Mouse (Mus musculus): ENCODE results near the gene Canx. TPM values are rescaled to one million over a fixed set of nuclear protein-coding genes. Genes with fewer than 3 reads are reported as not detected.
"Not testable (repeated sequence)": the region's sequence is repeated elsewhere in the genome, so short reads cannot be mapped to it uniquely, and the experiment has no call there.

Gene Canx
- polyA plus RNA-seq, 1 experiment from 2014 or later = 269 TPM

GRCm38 (mm10) chr11:50370969-50371368 lies 45.5 kb upstream of the Canx start:
- TF ChIP-seq CTCF (IDR thresholded peaks at IDR 0.05; ENCODE audit: low read depth) = no peak
- Histone ChIP-seq H3K9ac (peak overlapping the region; percentile 38), H3K4me3 (ENCODE audit: low read depth, low read length) (no peak overlapping the region), H3K9me3 (ENCODE audit: low read depth, low read length) (no peaks in the 10 kb centered on the region), H3K4me2 (peak overlapping the region; percentile 76), H3K27ac (ENCODE audit: low read depth) (peak overlapping the region; percentile 24; the same call in 1 of the 2 replicates), H3K36me3 (ENCODE audit: insufficient read depth) (no peaks in the 10 kb centered on the region), H3K4me1 (ENCODE audit: insufficient read depth) (no peaks in the 10 kb centered on the region; the same call in 1 of the 2 replicates), H3K27me3 (ENCODE audit: insufficient read depth, low read length) (no peaks in the 10 kb centered on the region)
- 52% methylated on average over 4 of the region's 4 CpGs for WGBS
- DNase-seq = peak; percentile 34
- ATAC-seq (ENCODE audit: insufficient read depth) = no peak

- Histone ChIP-seq H3K27me3 (ENCODE audit: insufficient read depth, low read length) (no peaks in the 10 kb centered on the region), H3K4me1 (ENCODE audit: insufficient read depth) (no peaks in the 10 kb centered on the region; the same call in 1 of the 2 replicates), H3K36me3 (ENCODE audit: insufficient read depth) (no peaks in the 10 kb centered on the region), H3K4me2 (no peak overlapping the region), H3K4me3 (ENCODE audit: low read depth, low read length) (no peak overlapping the region), H3K9me3 (ENCODE audit: low read depth, low read length) (no peaks in the 10 kb centered on the region), H3K27ac (ENCODE audit: low read depth) (no peak overlapping the region), H3K9ac (no peak overlapping the region)
- no peak for TF ChIP-seq CTCF (IDR thresholded peaks at IDR 0.05; ENCODE audit: low read depth)
- DNase-seq = no peak
- ATAC-seq (ENCODE audit: insufficient read depth) = no peak
- 77% methylated on average over 5 of the region's 5 CpGs for WGBS
These were observed 44.0 kb upstream of the Canx start for GRCm38 (mm10) chr11:50369360-50369911.

GRCm38 (mm10) chr11:50367531-50367930 lies 42.1 kb upstream of the Canx start:
- Histone ChIP-seq H3K9ac (no peak overlapping the region), H3K27me3 (ENCODE audit: insufficient read depth, low read length) (no peaks in the 10 kb centered on the region), H3K36me3 (ENCODE audit: insufficient read depth) (no peaks in the 10 kb centered on the region), H3K4me1 (ENCODE audit: insufficient read depth) (no peaks in the 10 kb centered on the region; the same call in 1 of the 2 replicates), H3K9me3 (ENCODE audit: low read depth, low read length) (no peaks in the 10 kb centered on the region), H3K4me3 (ENCODE audit: low read depth, low read length) (no peak overlapping the region), H3K4me2 (no peak overlapping the region), H3K27ac (ENCODE audit: low read depth) (no peak overlapping the region)
- TF ChIP-seq CTCF (IDR thresholded peaks at IDR 0.05; ENCODE audit: low read depth) = no peak
- ATAC-seq (ENCODE audit: insufficient read depth) (no peak), DNase-seq (no peak)
- 93% methylated on average over 9 of the region's 9 CpGs for WGBS

DNA sequence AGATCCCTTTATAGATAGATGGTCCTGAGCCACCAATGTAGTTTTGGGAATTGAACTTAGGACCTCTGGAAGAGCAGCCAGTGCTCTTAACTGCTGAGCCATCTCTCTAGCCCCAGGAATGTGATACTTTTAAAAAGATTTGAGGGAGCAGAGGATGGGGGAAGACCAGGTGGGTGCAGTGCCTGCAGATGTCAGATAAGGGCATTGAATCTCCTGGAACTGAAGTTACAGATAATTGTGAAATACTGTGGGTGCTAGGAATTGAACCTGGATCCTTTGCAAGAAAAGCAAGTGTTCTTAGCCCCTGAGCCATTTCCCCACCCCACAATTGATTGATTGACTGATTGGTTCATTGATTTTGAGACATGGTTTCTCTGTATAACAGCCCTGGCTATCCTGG lies 39.8 kb upstream of the Canx start:
- ATAC-seq (ENCODE audit: insufficient read depth) (no peak), DNase-seq (no peak)
- Histone ChIP-seq H3K27me3 (ENCODE audit: insufficient read depth, low read length) (no peaks in the 10 kb centered on the region), H3K9me3 (ENCODE audit: low read depth, low read length) (no peaks in the 10 kb centered on the region), H3K9ac (no peak overlapping the region), H3K4me3 (ENCODE audit: low read depth, low read length) (no peak overlapping the region), H3K4me2 (no peak overlapping the region), H3K36me3 (ENCODE audit: insufficient read depth) (no peaks in the 10 kb centered on the region), H3K27ac (ENCODE audit: low read depth) (no peak overlapping the region), H3K4me1 (ENCODE audit: insufficient read depth) (no peaks in the 10 kb centered on the region)
- no peak for TF ChIP-seq CTCF (IDR thresholded peaks at IDR 0.05; ENCODE audit: low read depth)

GRCm38 (mm10) chr11:50364548-50364947 lies 39.1 kb upstream of the Canx start:
- 7% methylated on average over 4 of the region's 4 CpGs for WGBS
- peak; percentile 93 for TF ChIP-seq CTCF (IDR thresholded peaks at IDR 0.05; ENCODE audit: low read depth)
- Histone ChIP-seq H3K4me1 (ENCODE audit: insufficient read depth) (no peaks in the 10 kb centered on the region), H3K27me3 (ENCODE audit: insufficient read depth, low read length) (no peaks in the 10 kb centered on the region), H3K27ac (ENCODE audit: low read depth) (no peak overlapping the region), H3K9me3 (ENCODE audit: low read depth, low read length) (no peaks in the 10 kb centered on the region), H3K9ac (no peak overlapping the region), H3K36me3 (ENCODE audit: insufficient read depth) (no peaks in the 10 kb centered on the region), H3K4me2 (no peak overlapping the region), H3K4me3 (ENCODE audit: low read depth, low read length) (no peak overlapping the region)
- peak; percentile 67; the same call in 1 of the 2 replicates for ATAC-seq (ENCODE audit: insufficient read depth)
- peak; percentile 93 for DNase-seq

GRCm38 (mm10) chr11:50361282-50361681 lies 35.8 kb upstream of the Canx start:
- H3K4me1 ChIP-seq (ENCODE audit: insufficient read depth); H3K27me3 ChIP-seq (ENCODE audit: insufficient read depth, low read length); H3K27ac ChIP-seq (ENCODE audit: low read depth); H3K4me3 ChIP-seq (ENCODE audit: low read depth, low read length); H3K36me3 ChIP-seq (ENCODE audit: insufficient read depth); ATAC-seq (ENCODE audit: insufficient read depth); H3K9me3 ChIP-seq (ENCODE audit: low read depth, low read length); H3K9ac ChIP-seq; DNase-seq; H3K4me2 ChIP-seq: not testable (repeated sequence)
- WGBS = 67% methylated on average over 1 of the region's 1 CpGs

GRCm38 (mm10) chr11:50358950-50359861 lies 33.7 kb upstream of the Canx start:
- peak overlapping the region; percentile 72 for H3K27ac ChIP-seq (ENCODE audit: low read depth)
- TF ChIP-seq CTCF (IDR thresholded peaks at IDR 0.05; ENCODE audit: low read depth) = no peak
- H3K27me3 ChIP-seq (ENCODE audit: insufficient read depth, low read length) = peaks cover 6% of the 10 kb centered on the region
- ATAC-seq (ENCODE audit: insufficient read depth) = peak; percentile 71
- H3K9me3 ChIP-seq (ENCODE audit: low read depth, low read length) = no peaks in the 10 kb centered on the region
- WGBS = 2% methylated on average over 74 of the region's 74 CpGs
- peak; percentile 78 for DNase-seq
- H3K4me3 ChIP-seq (ENCODE audit: low read depth, low read length) = peak overlapping the region; percentile 52
- peak overlapping the region; percentile 60 for H3K9ac ChIP-seq
- no peaks in the 10 kb centered on the region for H3K36me3 ChIP-seq (ENCODE audit: insufficient read depth)
- H3K4me1 ChIP-seq (ENCODE audit: insufficient read depth) = no peaks in the 10 kb centered on the region
- peak overlapping the region; percentile 93 for H3K4me2 ChIP-seq

All from lung, embryonic 14.5 days (tissue).